Mouse (Mus musculus): ENCODE measurements around the gene Rnf169.

- TF ChIP-seq CTCF (IDR thresholded peaks at IDR 0.05; ENCODE audit: low read depth): no peak
- no peak for TF ChIP-seq EP300 (IDR thresholded peaks at IDR 0.05; ENCODE audit: low read depth)
Observed at GRCm38 (mm10) chr7:99965020-99965841, 15.0 kb downstream of the Rnf169 start.
